Mouse (Mus musculus) hindbrain, embryonic 16.5 days (tissue): ENCODE results near the gene Hist1h4d. TPM values are rescaled to one million over a fixed set of nuclear protein-coding genes. Genes with fewer than 3 reads are reported as not detected.
"Not testable (repeated sequence)": the region's sequence is repeated elsewhere in the genome, so short reads cannot be mapped to it uniquely, and the experiment has no call there.

Experiments used
- ATAC-seq: fragments of 200-750 bp; cut with Nextera tagmentation; 2 replicates; pipeline ENCODE4 v1.8.0; 2017; ENCODE audit warnings: moderate TSS enrichment, moderate library complexity
- H3K27ac ChIP-seq: fragments of 300-500 bp; sonication (generic); 2 replicates; pipeline ENCODE4 v1.5.1; 2014; ENCODE audit warnings: low read depth, mild to moderate bottlenecking, control low read depth, low read length, moderate library complexity
- H3K27me3 ChIP-seq: fragments of 300-500 bp; sonication (generic); replicated peaks from 2 replicates; pipeline ENCODE4 v1.6.1; 2014; ENCODE audit warnings: low read length; ENCODE audit not compliant: control insufficient read depth, insufficient read depth
- H3K36me3 ChIP-seq: fragments of 300-500 bp; sonication (generic); 2 replicates; pipeline ENCODE4 v1.6.1; 2014; ENCODE audit warnings: mild to moderate bottlenecking, low read length, moderate library complexity, mixed read lengths; ENCODE audit not compliant: control insufficient read depth, insufficient read depth
- H3K4me1 ChIP-seq: fragments of 300-500 bp; sonication (generic); 2 replicates; pipeline ENCODE4 v1.6.1; 2014; ENCODE audit warnings: low read depth, low read length; ENCODE audit not compliant: control insufficient read depth, insufficient read depth
- H3K4me2 ChIP-seq: fragments of 300-500 bp; sonication (generic); 2 replicates; pipeline ENCODE4 v1.6.1; 2014; ENCODE audit warnings: mild to moderate bottlenecking, low read length, control low read depth, moderate library complexity
- H3K4me3 ChIP-seq: fragments of 300-500 bp; sonication (generic); 2 replicates; pipeline ENCODE4 v1.5.1; 2014; ENCODE audit warnings: mild to moderate bottlenecking, low read length, control low read depth, moderate library complexity
- H3K9ac ChIP-seq: fragments of 300-500 bp; sonication (generic); 2 replicates; pipeline ENCODE4 v1.6.1; 2014; ENCODE audit warnings: low read depth, mild to moderate bottlenecking, control low read depth, low read length, moderate library complexity
- H3K9me3 ChIP-seq: fragments of 300-500 bp; sonication (generic); 2 replicates; pipeline ENCODE4 v1.6.1; 2014; ENCODE audit warnings: mild to moderate bottlenecking, low read length, moderate library complexity; ENCODE audit not compliant: control insufficient read depth
- WGBS: fragments of 180-500 bp; shearing (Covaris S2); extraction: QIAGEN DNeasy Blood & Tissue Kit; methylation state at CpG from one replicate; pipeline ENCODE4 v1.1.7; 2014; 5-methylcytosine and 5-hydroxymethylcytosine counted together
- polyA plus RNA-seq: library from polyadenylated mRNA; unstranded; fragments of >200 nt; fragmentation: Nextera tagmentation; extraction: Ambion mirVana; gene quantifications from 2 replicates; pipeline ENCODE4 v1.2.1, GENCODE M21; 2015

Gene Hist1h4d
- polyA plus RNA-seq, 1 experiment from 2014 or later, result 30.0 TPM

DNA sequence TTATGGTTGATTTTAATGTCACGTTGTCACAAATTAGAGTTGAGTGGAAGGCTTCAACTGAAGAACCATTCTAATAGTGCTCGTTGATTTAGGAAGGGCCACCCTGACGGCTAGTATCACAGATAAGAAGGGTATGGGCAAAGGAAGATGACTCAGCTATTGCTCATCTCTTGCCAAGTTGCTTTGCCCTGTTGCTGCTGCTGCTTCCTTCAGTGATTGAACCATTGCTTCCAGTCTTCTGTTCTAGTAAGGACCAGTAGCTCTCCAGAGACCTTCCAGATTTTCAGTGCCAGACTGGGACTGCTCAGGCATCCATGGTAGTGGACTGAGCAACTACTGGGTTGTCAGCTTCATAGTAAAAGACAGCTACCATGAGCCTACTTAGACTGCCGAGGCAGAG is 27.8 kb downstream of the Hist1h4d start:
- H3K9ac ChIP-seq, result no peak overlapping the region
- H3K4me3 ChIP-seq, result no peak overlapping the region
- H3K4me1 ChIP-seq, result no peaks in the 10 kb centered on the region
- no peak for ATAC-seq
- no peaks in the 10 kb centered on the region for H3K9me3 ChIP-seq
- no peaks in the 10 kb centered on the region for H3K27me3 ChIP-seq
- H3K36me3 ChIP-seq, result no peaks in the 10 kb centered on the region
- WGBS, result 93% methylated on average over 4 of the region's 4 CpGs
- no peak overlapping the region for H3K27ac ChIP-seq
- no peak overlapping the region for H3K4me2 ChIP-seq

DNA sequence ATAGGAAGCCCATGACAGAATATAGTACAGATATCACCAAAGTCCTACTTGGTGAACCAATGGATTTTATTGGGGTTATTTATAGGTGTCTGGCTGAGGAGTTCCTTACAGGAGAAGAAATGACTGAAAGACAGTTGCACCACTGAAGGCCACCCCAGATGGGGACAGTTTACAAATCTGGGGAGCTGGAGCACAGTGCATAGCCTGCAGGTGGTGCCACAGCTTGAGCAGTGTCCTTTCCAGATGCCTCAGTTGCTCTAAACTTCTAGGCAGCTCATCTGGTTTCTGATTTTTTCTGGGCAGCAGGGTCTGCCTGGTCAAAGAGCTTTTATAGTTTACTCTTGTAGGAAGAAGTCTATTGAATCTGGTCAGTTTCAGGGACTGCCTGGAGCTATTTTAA is 28.4 kb downstream of the Hist1h4d start:
- no peak overlapping the region for H3K9ac ChIP-seq
- no peaks in the 10 kb centered on the region for H3K36me3 ChIP-seq
- no peak for ATAC-seq
- H3K27me3 ChIP-seq, result no peaks in the 10 kb centered on the region
- no peak overlapping the region for H3K27ac ChIP-seq
- no peaks in the 10 kb centered on the region for H3K9me3 ChIP-seq
- H3K4me2 ChIP-seq, result no peak overlapping the region
- no peaks in the 10 kb centered on the region for H3K4me1 ChIP-seq
- H3K4me3 ChIP-seq, result no peak overlapping the region

- 73% methylated on average over 2 of the region's 2 CpGs for WGBS
- H3K36me3 ChIP-seq, result no peaks in the 10 kb centered on the region
- no peak overlapping the region for H3K9ac ChIP-seq
- ATAC-seq, result no peak
- no peaks in the 10 kb centered on the region for H3K27me3 ChIP-seq
- no peak overlapping the region for H3K27ac ChIP-seq
- H3K9me3 ChIP-seq, result no peaks in the 10 kb centered on the region
- H3K4me2 ChIP-seq, result no peak overlapping the region
- H3K4me1 ChIP-seq, result no peaks in the 10 kb centered on the region
- no peak overlapping the region for H3K4me3 ChIP-seq
Observed at GRCm38 (mm10) chr13:23610393-23610792, 29.0 kb downstream of the Hist1h4d start.

GRCm38 (mm10) chr13:23611638-23612037 is 30.2 kb downstream of the Hist1h4d start:
- no peak for ATAC-seq
- no peaks in the 10 kb centered on the region for H3K4me1 ChIP-seq
- H3K27ac ChIP-seq, result no peak overlapping the region
- no peaks in the 10 kb centered on the region for H3K36me3 ChIP-seq
- 90% methylated on average over 3 of the region's 3 CpGs for WGBS
- H3K27me3 ChIP-seq, result no peaks in the 10 kb centered on the region
- H3K4me3 ChIP-seq, result no peak overlapping the region
- no peak overlapping the region for H3K9ac ChIP-seq
- H3K4me2 ChIP-seq, result no peak overlapping the region
- no peaks in the 10 kb centered on the region for H3K9me3 ChIP-seq

GRCm38 (mm10) chr13:23620056-23620732 is 38.8 kb downstream of the Hist1h4d start:
- peaks cover 8% of the 10 kb centered on the region for H3K4me1 ChIP-seq
- no peaks in the 10 kb centered on the region for H3K27me3 ChIP-seq
- peak overlapping the region; percentile 98 for H3K4me2 ChIP-seq
- H3K36me3 ChIP-seq, result no peaks in the 10 kb centered on the region
- peak overlapping the region; percentile 74 for H3K9ac ChIP-seq
- peak overlapping the region; percentile 61 for H3K4me3 ChIP-seq
- peak overlapping the region; percentile 95 for H3K27ac ChIP-seq
- ATAC-seq, result no peak
- no peaks in the 10 kb centered on the region for H3K9me3 ChIP-seq
- WGBS, result 52% methylated on average over 12 of the region's 12 CpGs

- peak within 1 kb of the TSS; percentile 61 for H3K4me3 ChIP-seq
- H3K27me3 ChIP-seq, result no peaks in the 10 kb centered on the region
- no peaks in the 10 kb centered on the region for H3K9me3 ChIP-seq
- H3K9ac ChIP-seq, result peak within 1 kb of the TSS; percentile 74
- H3K4me2 ChIP-seq, result peak within 1 kb of the TSS; percentile 98
- peak within 1 kb of the TSS; percentile 95 for H3K27ac ChIP-seq
- ATAC-seq, result peak; percentile 93
- H3K4me1 ChIP-seq, result peaks cover 8% of the 10 kb centered on the region
- H3K36me3 ChIP-seq, result no peaks in the 10 kb centered on the region
- 0% methylated on average over 27 of the region's 27 CpGs for WGBS
Observed at GRCm38 (mm10) chr13:23620733-23621531, 39.5 kb downstream of the Hist1h4d start, which contains the start of gene Hist1h2be. Gene Hist1h2be (minus strand): TSS chr13:23621124.

DNA sequence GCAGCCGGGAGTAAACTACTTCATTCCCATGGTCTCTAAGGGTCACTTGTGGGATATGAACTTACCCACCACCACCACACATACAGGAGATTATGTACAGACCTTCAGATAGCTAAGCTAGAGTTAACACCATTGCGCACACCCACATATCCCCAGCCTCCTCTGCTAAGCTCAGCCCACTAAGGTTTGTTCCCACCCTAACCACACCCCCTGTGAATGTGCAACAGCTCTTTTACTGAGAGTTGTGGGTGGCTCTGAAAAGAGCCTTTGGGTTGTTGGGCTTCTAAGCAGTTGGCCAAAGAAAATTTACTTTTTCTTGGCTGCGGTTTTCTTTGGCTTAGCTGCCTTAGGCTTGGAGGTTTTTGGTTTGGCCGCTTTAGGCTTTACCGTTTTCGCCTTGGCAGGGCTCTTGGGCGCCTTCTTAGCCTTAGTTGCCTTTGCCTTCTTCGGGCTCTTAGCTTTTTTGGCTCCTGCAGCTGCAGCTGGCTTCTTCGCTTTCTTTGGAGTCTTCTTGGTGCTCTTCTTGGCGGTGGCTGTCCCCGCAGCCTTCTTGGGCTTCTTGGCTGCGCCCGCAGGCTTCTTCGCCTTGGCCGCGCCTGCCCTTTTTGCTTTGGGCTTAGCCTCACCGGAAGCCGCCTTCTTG is 40.3 kb downstream of the Hist1h4d start:
- no peaks in the 10 kb centered on the region for H3K27me3 ChIP-seq
- no peaks in the 10 kb centered on the region for H3K36me3 ChIP-seq
- H3K9ac ChIP-seq, result peak overlapping the region; percentile 72
- peaks cover 8% of the 10 kb centered on the region for H3K4me1 ChIP-seq
- H3K9me3 ChIP-seq, result no peaks in the 10 kb centered on the region
- peak overlapping the region; percentile 98 for H3K4me2 ChIP-seq
- peak overlapping the region; percentile 95 for H3K27ac ChIP-seq
- WGBS, result under 1% methylated on average over 18 of the region's 18 CpGs
- H3K4me3 ChIP-seq, result peak overlapping the region; percentile 61
- peak; percentile 89 for ATAC-seq

DNA sequence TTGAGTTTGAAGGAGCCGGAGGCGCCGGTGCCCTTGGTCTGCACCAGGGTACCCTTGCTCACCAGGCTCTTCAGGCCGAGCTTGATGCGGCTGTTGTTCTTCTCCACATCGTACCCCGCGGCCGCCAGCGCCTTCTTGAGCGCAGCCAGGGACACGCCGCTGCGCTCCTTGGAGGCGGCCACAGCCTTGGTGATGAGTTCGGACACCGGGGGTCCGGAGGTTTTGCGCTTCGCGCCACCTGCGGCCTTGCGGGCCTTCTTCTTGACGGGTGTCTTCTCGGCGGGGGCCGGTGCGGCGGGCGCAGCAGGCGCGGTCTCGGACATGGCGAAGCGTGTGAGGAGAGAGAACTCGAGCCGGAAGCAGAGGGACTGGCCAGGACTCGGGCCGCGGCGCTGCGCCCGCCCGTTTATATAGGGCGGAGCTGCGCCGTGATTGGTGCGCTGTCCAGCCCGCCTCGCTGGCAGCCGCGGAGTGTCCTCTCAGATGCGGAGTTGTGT is 40.8 kb downstream of the Hist1h4d start, which contains the start of gene Hist1h1e:
Gene Hist1h1e (minus strand): TSS at position 384 of the 497 bp plus-strand sequence.
- Histone ChIP-seq H3K27ac (peak within 1 kb of the TSS; percentile 95), H3K4me2 (peak within 1 kb of the TSS; percentile 98), H3K9ac (peak within 1 kb of the TSS; percentile 72), H3K4me3 (peak within 1 kb of the TSS; percentile 61)
- WGBS, result 0% methylated on average over 50 of the region's 53 CpGs
- ATAC-seq, result peak; percentile 94
- not testable (repeated sequence) for H3K4me1 ChIP-seq, H3K36me3 ChIP-seq, H3K27me3 ChIP-seq, H3K9me3 ChIP-seq
